Mouse (Mus musculus): Measurements from ENCODE around the gene Ppfia2.

Gene Ppfia2

DNA sequence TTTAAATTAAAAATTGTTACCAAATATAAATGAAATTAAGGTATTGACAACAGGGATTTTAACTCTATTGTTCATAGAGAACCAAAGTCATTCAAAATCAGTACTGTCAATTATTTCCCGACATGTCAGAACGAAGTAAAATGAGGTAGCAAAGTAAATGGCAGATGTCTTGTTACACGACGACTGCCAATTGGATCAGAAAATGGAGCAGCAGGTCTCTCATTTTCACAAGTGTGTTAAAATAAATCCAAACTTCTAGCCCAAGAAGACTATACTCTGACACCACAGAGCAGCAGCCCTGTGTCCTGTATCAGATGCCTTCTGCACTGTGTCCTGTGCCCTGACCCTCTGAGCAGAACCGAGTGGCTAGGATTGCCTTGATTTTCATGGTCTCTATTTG is 454.2 kb downstream of the Ppfia2 start:
- no peak for DNase-seq

DNA sequence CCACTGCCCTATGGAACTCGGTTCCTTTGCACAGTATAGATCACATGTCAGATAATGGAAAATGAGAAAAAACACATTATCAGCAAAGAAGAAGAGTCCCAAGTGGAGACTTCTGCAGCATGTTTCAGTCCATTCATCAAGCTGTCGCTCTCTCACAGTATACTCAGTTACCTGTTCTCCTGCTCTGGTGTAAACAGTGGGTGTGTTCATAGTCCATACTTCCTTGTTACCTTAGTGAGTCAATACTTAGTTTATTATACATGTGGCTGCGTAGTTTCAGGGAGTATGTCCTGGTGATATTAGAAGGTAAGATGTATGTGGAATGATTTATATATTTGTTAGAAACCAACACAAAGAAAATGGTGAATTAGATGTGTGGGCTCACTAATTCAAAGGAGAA is 454.7 kb downstream of the Ppfia2 start:
- DNase-seq, result no peak

GRCm38 (mm10) chr10:106928576-106929332 is 458.6 kb downstream of the Ppfia2 start:
- DNase-seq, result no peak

DNA sequence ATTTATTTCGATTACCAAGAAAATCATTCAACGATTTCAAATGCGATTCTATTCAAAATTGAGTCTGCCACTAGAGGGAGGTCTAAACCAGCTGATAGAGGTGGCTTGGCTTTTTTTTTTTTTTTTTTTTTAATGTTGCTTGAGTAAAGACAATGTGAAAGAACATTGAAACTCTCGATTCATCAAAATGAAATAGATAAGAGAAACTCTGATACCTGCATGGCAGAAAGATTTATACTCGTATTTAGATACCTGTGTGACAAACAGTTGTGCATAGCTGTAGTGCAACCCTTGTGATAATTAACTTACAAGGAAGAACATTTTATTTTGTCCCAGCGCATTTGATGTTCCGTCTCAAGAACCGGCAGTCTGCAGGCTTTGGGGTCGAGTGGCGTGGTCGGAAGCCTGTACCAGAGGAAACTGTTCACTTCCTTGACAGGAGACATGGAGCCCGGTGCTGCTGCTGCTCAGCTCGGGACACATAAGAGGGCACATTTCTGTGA is 462.5 kb downstream of the Ppfia2 start:
- DNase-seq, result no peak

- no peak for DNase-seq
Measured at GRCm38 (mm10) chr10:106936996-106937395, 466.9 kb downstream of the Ppfia2 start.

- no peak for DNase-seq
Measured at GRCm38 (mm10) chr10:106938851-106939250, 468.7 kb downstream of the Ppfia2 start.

- DNase-seq, result no peak
Measured at GRCm38 (mm10) chr10:106939441-106939840, 469.3 kb downstream of the Ppfia2 start.

DNA sequence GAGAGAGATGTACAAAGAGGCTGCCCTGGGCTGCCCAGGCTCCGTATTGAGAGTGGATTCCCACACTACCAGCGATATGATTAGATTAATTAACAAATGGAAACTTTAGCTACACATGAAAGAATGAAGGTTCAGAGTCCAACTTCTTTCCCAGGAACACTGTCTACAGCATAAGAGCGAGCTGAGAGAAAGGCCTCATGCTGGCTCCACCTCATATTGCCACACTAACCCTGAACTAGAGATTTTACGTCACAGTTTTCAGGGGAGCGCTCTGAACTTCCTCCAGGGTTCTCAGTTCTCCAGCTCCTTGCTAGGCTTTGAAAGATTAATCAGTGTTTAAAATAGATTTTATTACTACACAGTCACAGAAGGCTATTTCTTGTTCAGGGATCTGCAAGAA is 471.2 kb downstream of the Ppfia2 start:
- no peak for DNase-seq

DNA sequence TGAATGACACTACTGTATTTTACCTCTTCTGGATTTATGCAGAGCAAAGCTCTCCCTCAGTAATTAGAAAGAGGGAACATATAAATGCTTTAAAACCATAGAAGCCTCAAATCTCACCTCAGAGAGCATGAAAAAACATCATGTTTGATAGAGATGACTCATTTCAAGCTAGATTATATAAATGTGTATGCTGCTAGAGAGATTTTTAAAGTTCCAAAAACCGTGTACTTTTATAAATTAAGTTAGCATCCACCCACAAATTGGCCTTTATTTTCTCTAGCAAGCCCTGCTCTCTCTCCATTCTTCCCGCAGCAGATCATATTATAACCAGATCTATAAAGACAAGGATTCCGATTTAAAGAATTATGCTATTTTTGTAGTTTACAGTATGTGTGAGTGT is 488.9 kb downstream of the Ppfia2 start:
- no peak for DNase-seq

DNA sequence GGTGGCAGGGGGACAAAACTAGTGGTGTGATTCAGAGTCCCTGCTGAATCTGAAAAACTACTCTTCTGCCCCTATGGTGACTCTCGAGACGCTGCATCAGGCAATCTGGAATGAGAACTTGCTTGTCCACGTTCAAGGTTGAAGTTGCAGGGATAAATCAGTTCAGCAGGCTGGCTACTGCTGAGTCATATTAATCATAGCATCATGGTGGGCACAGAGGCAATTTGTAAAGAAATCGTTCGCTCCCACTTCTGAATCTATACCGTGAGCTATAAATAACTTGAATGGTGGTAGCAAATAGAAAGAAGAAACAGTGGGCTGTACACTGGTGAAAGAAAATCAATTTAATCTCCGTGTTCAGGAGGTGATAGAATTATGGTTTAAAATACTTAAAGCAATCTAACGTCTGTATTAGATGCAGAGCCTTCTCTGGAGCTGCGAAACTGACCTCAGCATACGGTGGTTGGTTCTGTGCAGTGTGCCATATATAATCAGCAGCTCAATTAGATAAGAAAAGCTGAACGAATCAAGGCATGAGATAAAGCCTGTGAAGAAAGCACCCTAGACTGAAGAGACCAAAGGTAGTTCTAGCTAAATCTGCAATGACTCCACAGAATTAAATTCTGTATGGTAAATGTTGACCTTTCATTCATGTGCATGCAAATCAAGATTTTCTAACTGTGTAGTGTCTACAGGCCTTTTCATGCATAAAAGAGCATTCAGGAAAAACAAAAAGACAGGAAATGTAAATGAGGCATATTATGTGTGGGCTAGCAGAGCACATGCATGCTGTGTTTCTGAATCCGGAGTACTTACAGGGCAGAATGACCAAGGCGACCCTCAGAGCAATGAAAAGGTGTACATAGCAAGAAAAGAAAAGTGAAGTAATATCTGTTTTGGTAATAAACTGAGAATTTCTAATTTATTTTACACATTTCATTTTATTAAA is 505.3 kb downstream of the Ppfia2 start:
- no peak for DNase-seq
